Mouse (Mus musculus) ES-E14 (cell line): ENCODE data around the gene Gm13420. TPM values are rescaled to one million over a fixed set of nuclear protein-coding genes. Genes with fewer than 3 reads are reported as not detected.
A peak's percentile ranks its signal among the peaks of the same experiment; 100 is the strongest.

Experiments
- DNase-seq: peaks from one replicate; pipeline ENCODE4 v3.0.0-alpha.2; 2013; ENCODE audit warnings: low read depth, low spot score
- H3K27ac ChIP-seq: 2 replicates; pipeline ENCODE4 v1.5.1; 2012; ENCODE audit warnings: low read depth, mild to moderate bottlenecking, low read length, moderate library complexity, mixed read lengths; ENCODE audit not compliant: poor library complexity, insufficient read depth, severe bottlenecking
- H3K36me3 ChIP-seq: 2 replicates; pipeline ENCODE4 v1.6.1; 2012; ENCODE audit warnings: mild to moderate bottlenecking, low read length, moderate library complexity, mixed read lengths; ENCODE audit not compliant: control insufficient read depth, poor library complexity, insufficient read depth, severe bottlenecking
- H3K4me1 ChIP-seq, 2 experiments: fragments of 150-350 bp in 1 of 2; sonication (generic) in 1 of 2; 2 replicates each; pipeline ENCODE4 v1.6.1; 2012; ENCODE audit warnings: low read length in 2 of 2, mild to moderate bottlenecking in 1 of 2, mixed read lengths in 1 of 2; ENCODE audit not compliant: control insufficient read depth in 2 of 2, insufficient read depth in 2 of 2, poor library complexity in 1 of 2
- H3K4me3 ChIP-seq, 2 experiments: fragments of 150-350 bp in 1 of 2; sonication (generic) in 1 of 2; 2 replicates each; pipeline ENCODE4 v1.5.1; 2012; ENCODE audit warnings: low read length in 2 of 2, low read depth in 1 of 2, mild to moderate bottlenecking in 1 of 2, mixed read lengths in 1 of 2; ENCODE audit not compliant: insufficient read depth in 1 of 2, poor library complexity in 1 of 2, severe bottlenecking in 1 of 2
- H3K9ac ChIP-seq: 2 replicates; pipeline ENCODE4 v1.6.1; 2012; ENCODE audit warnings: low read depth, mild to moderate bottlenecking, low read length, mixed read lengths; ENCODE audit not compliant: poor library complexity, insufficient read depth, severe bottlenecking
- H3K9me3 ChIP-seq: fragments of 150-350 bp; sonication (generic); 2 replicates; pipeline ENCODE4 v1.6.1; 2012; ENCODE audit warnings: low read depth, mild to moderate bottlenecking, low read length; ENCODE audit not compliant: control insufficient read depth, insufficient read depth
- CHD2 ChIP-seq: IDR thresholded peaks from 2 replicates; pipeline ENCODE4 v1.6.1; 2014; ENCODE audit warnings: mild to moderate bottlenecking, low read depth, low read length, inconsistent platforms
- HCFC1 ChIP-seq: IDR thresholded peaks from 2 replicates; pipeline ENCODE4 v1.6.1; 2012; ENCODE audit warnings: low read length, inconsistent platforms, borderline replicate concordance; ENCODE audit not compliant: insufficient read depth
- MAFK ChIP-seq: IDR thresholded peaks from 2 replicates; pipeline ENCODE4 v1.6.1; 2014; ENCODE audit warnings: mild to moderate bottlenecking, low read depth, low read length, inconsistent platforms; ENCODE audit not compliant: insufficient read depth
- ZC3H11A ChIP-seq: IDR thresholded peaks from 2 replicates; pipeline ENCODE4 v1.6.1; 2012; ENCODE audit warnings: low read depth, mild to moderate bottlenecking, inconsistent platforms, low read length, borderline replicate concordance
- ZNF384 ChIP-seq: IDR thresholded peaks from 2 replicates; pipeline ENCODE4 v1.6.1; 2012; ENCODE audit warnings: low read depth, low read length, inconsistent platforms
- in situ Hi-C, 2 experiments: fragments of 600-800 bp; cut with MboI; formaldehyde crosslinking; loops; one replicate each; pipeline ENCODE4 v1.15.1; 2025; ENCODE audit warnings: low sequenced_read_pairs in 2 of 2, inconsistent platforms in 1 of 2; ENCODE audit not compliant: unreplicated experiment in 2 of 2
- total RNA-seq: library from RNA; depleted of rRNA; stranded (reverse); fragments of 300-350 nt; gene quantifications from 2 replicates; pipeline ENCODE4 v1.2.3, GENCODE M21; 2012

The Gm13420 gene
- total RNA-seq, 1 experiment = 0.27 TPM

DNA sequence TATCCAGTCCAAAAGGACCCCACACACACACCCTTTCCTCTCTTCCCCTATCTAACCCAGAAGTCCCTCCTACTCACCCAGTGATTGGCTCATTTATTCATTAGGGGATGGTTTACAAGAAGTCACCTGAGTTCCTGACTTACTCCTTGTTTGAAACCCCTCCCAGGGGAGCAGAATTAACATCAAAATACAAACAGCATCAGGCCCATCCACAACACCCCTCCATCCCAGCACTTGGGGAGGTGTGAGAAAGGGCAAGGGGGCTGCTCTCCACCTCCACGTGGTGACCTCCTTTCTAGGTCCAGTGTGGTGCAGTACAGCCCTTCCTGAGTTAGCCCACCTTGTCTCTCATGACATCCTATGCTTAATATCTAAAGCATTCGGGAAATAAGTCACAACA is 22.0 kb downstream of the Gm13420 start:
- H3K4me3 ChIP-seq = no peak overlapping the region
- peaks cover 3 to 24% of the 10 kb centered on the region in 2 experiments; a peak in 3 of 4 replicates for H3K4me1 ChIP-seq
- H3K9ac ChIP-seq = no peak overlapping the region
- H3K36me3 ChIP-seq = peaks cover 60% of the 10 kb centered on the region
- H3K9me3 ChIP-seq = no peaks in the 10 kb centered on the region
- H3K27ac ChIP-seq = peak overlapping the region; percentile 58; the same call in 1 of the 2 replicates
- no peak for DNase-seq
- no peak for TF ChIP-seq HCFC1
- TF ChIP-seq ZC3H11A = no peak
- TF ChIP-seq MAFK = no peak
- no peak for TF ChIP-seq ZNF384
- no peak for TF ChIP-seq CHD2
- in situ Hi-C loops = no loop called here

GRCm38 (mm10) chr2:29724664-29725365 is 26.7 kb downstream of the Gm13420 start:
- no peaks in the 10 kb centered on the region for H3K9me3 ChIP-seq
- H3K4me1 ChIP-seq = peaks cover 3 to 14% of the 10 kb centered on the region in 2 experiments; a peak in 3 of 4 replicates
- H3K4me3 ChIP-seq = no peak overlapping the region
- H3K9ac ChIP-seq = no peak overlapping the region
- TF ChIP-seq ZC3H11A = no peak
- no peak for TF ChIP-seq MAFK
- TF ChIP-seq CHD2 = no peak
- TF ChIP-seq HCFC1 = no peak
- TF ChIP-seq ZNF384 = no peak
- H3K27ac ChIP-seq = no peak overlapping the region
- in situ Hi-C loops = no loop called here
- no peak for DNase-seq
- H3K36me3 ChIP-seq = peaks cover 56% of the 10 kb centered on the region

- Histone ChIP-seq H3K9ac (no peak overlapping the region), H3K4me3 (no peak overlapping the region), H3K9me3 (no peaks in the 10 kb centered on the region), H3K36me3 (peaks cover 62% of the 10 kb centered on the region), H3K27ac (no peak overlapping the region), H3K4me1 (peaks cover 0 to 3% of the 10 kb centered on the region in 2 experiments; a peak in 2 of 4 replicates)
- no peak for DNase-seq
- TF ChIP-seq ZNF384 = no peak
- no peak for TF ChIP-seq ZC3H11A
- no peak for TF ChIP-seq MAFK
- TF ChIP-seq HCFC1 = no peak
- no peak for TF ChIP-seq CHD2
- in situ Hi-C loops = no loop called here
Observed at GRCm38 (mm10) chr2:29723132-29723531, 28.4 kb downstream of the Gm13420 start.

DNA sequence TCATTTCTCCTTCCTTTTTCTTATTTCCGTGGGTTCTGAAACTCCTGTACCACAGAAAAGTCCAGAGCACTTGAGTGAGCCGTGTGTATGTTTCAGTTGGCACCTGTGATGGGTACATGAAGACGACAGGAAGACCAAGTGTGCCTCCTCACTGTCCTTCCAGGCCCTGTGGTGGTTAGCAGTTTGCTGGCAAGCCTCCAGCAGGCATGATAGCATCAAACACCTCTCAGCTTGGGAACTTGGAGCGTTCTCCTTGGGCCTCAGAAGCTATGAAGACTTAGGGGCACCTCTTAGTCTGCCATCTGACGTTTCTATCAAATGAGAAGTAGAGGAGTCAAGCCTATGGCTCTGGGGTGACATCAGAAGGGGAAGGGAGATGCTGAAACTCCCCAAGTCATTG is 32.9 kb downstream of the Gm13420 start:
- Histone ChIP-seq H3K9me3 (no peaks in the 10 kb centered on the region), H3K4me1 (peaks cover 3 to 19% of the 10 kb centered on the region in 2 experiments; a peak in 3 of 4 replicates), H3K4me3 (no peak overlapping the region), H3K27ac (no peak overlapping the region), H3K36me3 (peaks cover 45% of the 10 kb centered on the region), H3K9ac (no peak overlapping the region)
- TF ChIP-seq ZC3H11A = no peak
- TF ChIP-seq MAFK = no peak
- no peak for TF ChIP-seq ZNF384
- no peak for TF ChIP-seq CHD2
- DNase-seq = no peak
- in situ Hi-C loops = no loop called here
